Mouse (Mus musculus) lung, postnatal 0 days (tissue): ENCODE data around the gene Csnka2ip.

Experiments
- CTCF ChIP-seq: IDR thresholded peaks from 2 replicates; pipeline ENCODE4 v1.5.1; 2016; ENCODE audit warnings: antibody characterized with exemption, mild to moderate bottlenecking
- EP300 ChIP-seq: IDR thresholded peaks from 2 replicates; pipeline ENCODE4 v1.6.1; 2016; ENCODE audit warnings: antibody characterized with exemption, mild to moderate bottlenecking, control low read depth

GRCm38 (mm10) chr16:64649594-64650290 is 47.5 kb upstream of the Csnka2ip start:
- TF ChIP-seq CTCF (no peak), EP300 (no peak)
